Mouse (Mus musculus): Measurements from ENCODE around the gene Pnkd. TPM values are rescaled to one million over a fixed set of nuclear protein-coding genes. Genes with fewer than 3 reads are reported as not detected.

Gene Pnkd
- total and polyA plus RNA-seq, 3 experiments = 45.5 to 318 (median 154) TPM

GRCm38 (mm10) chr1:74304946-74305345, 20.2 kb downstream of the Pnkd start:
- peaks cover 14 to 65% of the 10 kb centered on the region in 2 experiments for H3K4me1 ChIP-seq (ENCODE audit: control insufficient read depth in 1 of 2, insufficient read depth in 2 of 2)

GRCm38 (mm10) chr1:74305522-74305921, 20.8 kb downstream of the Pnkd start, which contains the start of gene Tmbim1:
TSS of gene Tmbim1 (minus strand) at chr1:74305622.
- Histone ChIP-seq H3K4me1 (ENCODE audit: control insufficient read depth in 1 of 2, insufficient read depth in 2 of 2) (peaks cover 12 to 62% of the 10 kb centered on the region in 2 experiments), H3K27ac (ENCODE audit: insufficient read depth, low read depth) (no peak within 1 kb of the TSS), H3K4me3 (replicated peaks in 1 of 3; ENCODE audit: low read depth in 2 of 3, low read length in 2 of 3, poor library complexity in 1 of 3) (peak within 1 kb of the TSS; percentile 75 to 91 (median 79)), H3K36me3 (replicated peaks in 1 of 2; ENCODE audit: control insufficient read depth in 1 of 2, insufficient read depth in 1 of 2, low read length in 1 of 2) (peaks cover 0 to 15% of the 10 kb centered on the region in 2 experiments), H3K4me2 (ENCODE audit: insufficient read depth, low read depth, poor library complexity, severe bottlenecking) (peak within 1 kb of the TSS; percentile 91), H3K9me3 (replicated peaks; ENCODE audit: low read length) (peaks cover 2% of the 10 kb centered on the region), H3K79me2 (replicated peaks; ENCODE audit: control insufficient read depth, extremely low read depth, insufficient read depth, poor library complexity, severe bottlenecking) (peaks cover 17% of the 10 kb centered on the region), H3K27me3 (replicated peaks) (no peaks in the 10 kb centered on the region), H3K9ac (ENCODE audit: insufficient read depth, low read depth) (peak within 1 kb of the TSS; percentile 61)
- DNase-seq (ENCODE audit: extremely low read depth) = no peak
- in situ Hi-C loops (cut with MboI; ENCODE audit: low pct_ligation_motif_present, low pct_unique_long_range_greater_than_20kb, low sequenced_read_pairs) (loop anchor here (5.0 kb wide), 1 partner anchor 57 kb away; the partner anchor contains the start of gene Catip), dilution Hi-C loops (cut with MboI; ENCODE audit: extremely low pct_ligation_motif_present, extremely low pct_unique_long_range_greater_than_20kb, low sequenced_read_pairs) (no loop called here)
- TF ChIP-seq JUN (IDR thresholded peaks at IDR 0.05; ENCODE audit: insufficient read depth, low read depth, low read length) (no peak), ZMIZ1 (IDR thresholded peaks at IDR 0.05; ENCODE audit: low read depth, low read length) (no peak), SIN3A (IDR thresholded peaks at IDR 0.05; ENCODE audit: low read length) (no peak), MEF2A (IDR thresholded peaks at IDR 0.05; ENCODE audit: borderline replicate concordance, low read depth, low read length) (no peak)

More at GRCm38 (mm10) chr1:74304946-74305345, 20.2 kb downstream of the Pnkd start:
- DNase-seq (ENCODE audit: extremely low read depth) = no peak
- Histone ChIP-seq H3K4me2 (ENCODE audit: insufficient read depth, low read depth, poor library complexity, severe bottlenecking) (0 out of 2 replicates have a peak overlapping the region, but pooled peaks have one; percentile 17), H3K36me3 (replicated peaks in 1 of 2; ENCODE audit: control insufficient read depth in 1 of 2, insufficient read depth in 1 of 2, low read length in 1 of 2) (peaks cover 0 to 15% of the 10 kb centered on the region in 2 experiments), H3K27ac (ENCODE audit: insufficient read depth, low read depth) (no peak overlapping the region), H3K27me3 (replicated peaks) (no peaks in the 10 kb centered on the region), H3K9ac (ENCODE audit: insufficient read depth, low read depth) (no peak overlapping the region; the same call in 1 of the 2 replicates), H3K79me2 (replicated peaks; ENCODE audit: control insufficient read depth, extremely low read depth, insufficient read depth, poor library complexity, severe bottlenecking) (peaks cover 19% of the 10 kb centered on the region), H3K4me3 (replicated peaks in 1 of 3; ENCODE audit: low read depth in 2 of 3, low read length in 2 of 3, poor library complexity in 1 of 3) (no peak overlapping the region), H3K9me3 (replicated peaks; ENCODE audit: low read length) (peaks cover 2% of the 10 kb centered on the region)
- in situ Hi-C loops (cut with MboI; ENCODE audit: low pct_ligation_motif_present, low pct_unique_long_range_greater_than_20kb, low sequenced_read_pairs) (loop anchor here (5.0 kb wide), 1 partner anchor 57 kb away; the partner anchor contains the start of gene Catip), dilution Hi-C loops (cut with MboI; ENCODE audit: extremely low pct_ligation_motif_present, extremely low pct_unique_long_range_greater_than_20kb, low sequenced_read_pairs) (no loop called here)
- TF ChIP-seq TBP (conservative IDR thresholded peaks at IDR 0.05; ENCODE audit: low read depth, low read length) = no peak
- TF ChIP-seq E2F4 (IDR thresholded peaks at IDR 0.05; ENCODE audit: insufficient replicate concordance, low read depth, low read length) = no peak
- no peak for TF ChIP-seq MAFK (IDR thresholded peaks at IDR 0.05; ENCODE audit: insufficient replicate concordance, low read length)
- no peak for TF ChIP-seq USF2 (conservative IDR thresholded peaks at IDR 0.05; ENCODE audit: low read depth, low read length)
- no peak for TF ChIP-seq RCOR1 (conservative IDR thresholded peaks at IDR 0.05; ENCODE audit: low read depth, low read length)
- no peak for TF ChIP-seq MEF2A (IDR thresholded peaks at IDR 0.05; ENCODE audit: borderline replicate concordance, low read depth, low read length)
- TF ChIP-seq MYC (IDR thresholded peaks at IDR 0.05; ENCODE audit: low read depth, low read length) = no peak
- TF ChIP-seq USF1 (IDR thresholded peaks at IDR 0.05; ENCODE audit: low read depth, low read length) = no peak
- TF ChIP-seq ZMIZ1 (IDR thresholded peaks at IDR 0.05; ENCODE audit: low read depth, low read length) = no peak
- TF ChIP-seq ZNF384 (IDR thresholded peaks at IDR 0.05; ENCODE audit: low read depth, low read length) = no peak
- TF ChIP-seq PAX5 (IDR thresholded peaks at IDR 0.05; ENCODE audit: low read length) = no peak
- TF ChIP-seq KAT2A (IDR thresholded peaks at IDR 0.05; ENCODE audit: insufficient replicate concordance, low read length) = no peak
- no peak for TF ChIP-seq CHD1 (IDR thresholded peaks at IDR 0.05; ENCODE audit: low read depth, low read length)
- TF ChIP-seq ETS1 (conservative IDR thresholded peaks at IDR 0.05; ENCODE audit: low read depth, low read length) = no peak
- TF ChIP-seq EP300 (IDR thresholded peaks at IDR 0.05; ENCODE audit: low read length) = no peak
- no peak for TF ChIP-seq TCF12 (IDR thresholded peaks at IDR 0.05; ENCODE audit: low read depth, low read length)
- no peak for TF ChIP-seq GABPA (IDR thresholded peaks at IDR 0.05; ENCODE audit: insufficient replicate concordance, low read depth, low read length)
- no peak for TF ChIP-seq POLR2A (IDR thresholded peaks at IDR 0.05; ENCODE audit: low read depth, low read length)
- TF ChIP-seq NRF1 (IDR thresholded peaks at IDR 0.05; ENCODE audit: low read depth, low read length) = no peak
- no peak for TF ChIP-seq SMC3 (IDR thresholded peaks at IDR 0.05; ENCODE audit: low read depth, low read length)
